In genomic region chr7:16405516-16406351, GRCm38 (mm10) we compare ENCODE assay signal across 8 mouse cellular contexts. TPM values are rescaled to one million over a fixed set of nuclear protein-coding genes. Genes with fewer than 3 reads are reported as not detected.
A peak's percentile ranks its signal among the peaks of the same experiment; 100 is the strongest.
DNase-seq lines count a peak whose midpoint lies in the region; ATAC-seq and TF ChIP-seq lines count a peak whose summit lies in the region.

No protein-coding gene starts in this region.

- no peak overlapping the region for H3K4me3 ChIP-seq in C2C12 (ENCODE audit: insufficient read depth, poor library complexity, severe bottlenecking)
- peak overlapping the region; percentile 18 for H3K4me3 ChIP-seq in heart, embryonic 15.5 days
- no peak overlapping the region for H3K4me3 ChIP-seq in kidney, postnatal 0 days (replicated peaks; ENCODE audit: low read depth, low read length)
- peak overlapping the region; percentile 4; the same call in 1 of the 2 replicates for H3K4me3 ChIP-seq in neural tube, embryonic 14.5 days (ENCODE audit: low read depth, low read length)

- H3K4me1 ChIP-seq in heart, embryonic 15.5 days (replicated peaks) = peaks cover 37% of the 10 kb centered on the region
- H3K4me1 ChIP-seq in kidney, postnatal 0 days (replicated peaks; ENCODE audit: insufficient read depth, low read length) = peaks cover 25% of the 10 kb centered on the region
- peaks cover 29% of the 10 kb centered on the region for H3K4me1 ChIP-seq in neural tube, embryonic 14.5 days (ENCODE audit: control insufficient read depth, insufficient read depth, low read length)

- H3ac ChIP-seq in C2C12 (ENCODE audit: control insufficient read depth, insufficient read length, low read depth) = peak overlapping the region; percentile 54

- TF ChIP-seq CTCF in C2C12 (IDR thresholded peaks at IDR 0.05; ENCODE audit: control insufficient read depth, insufficient read depth, insufficient read length) = no peak
- no peak for TF ChIP-seq CTCF in kidney, postnatal 0 days (IDR thresholded peaks at IDR 0.05; ENCODE audit: low read depth)

- H3K27me3 ChIP-seq in C2C12 (ENCODE audit: control insufficient read depth, insufficient read depth, insufficient read length) = no peaks in the 10 kb centered on the region
- no peaks in the 10 kb centered on the region for H3K27me3 ChIP-seq in heart, embryonic 15.5 days
- no peaks in the 10 kb centered on the region for H3K27me3 ChIP-seq in kidney, postnatal 0 days (ENCODE audit: insufficient read depth, low read length)
- H3K27me3 ChIP-seq in neural tube, embryonic 14.5 days (ENCODE audit: control insufficient read depth, insufficient read depth, low read length) = no peaks in the 10 kb centered on the region

- H3K9ac ChIP-seq in heart, embryonic 15.5 days = peak overlapping the region; percentile 38; the same call in 1 of the 2 replicates
- H3K9ac ChIP-seq in kidney, postnatal 0 days (ENCODE audit: low read depth, low read length) = no peak overlapping the region
- peak overlapping the region; percentile 42; the same call in 1 of the 2 replicates for H3K9ac ChIP-seq in neural tube, embryonic 14.5 days (replicated peaks; ENCODE audit: low read depth, low read length)

- no peaks in the 10 kb centered on the region for H3K9me3 ChIP-seq in heart, embryonic 15.5 days (replicated peaks)
- H3K9me3 ChIP-seq in kidney, postnatal 0 days (replicated peaks; ENCODE audit: low read length) = no peaks in the 10 kb centered on the region
- no peaks in the 10 kb centered on the region for H3K9me3 ChIP-seq in neural tube, embryonic 14.5 days (ENCODE audit: control insufficient read depth, low read length)

- H3K36me3 ChIP-seq in C2C12 (ENCODE audit: control insufficient read depth, insufficient read depth) = peaks cover 17% of the 10 kb centered on the region
- no peaks in the 10 kb centered on the region for H3K36me3 ChIP-seq in heart, embryonic 15.5 days
- no peaks in the 10 kb centered on the region for H3K36me3 ChIP-seq in kidney, postnatal 0 days (ENCODE audit: insufficient read depth, low read length)
- H3K36me3 ChIP-seq in neural tube, embryonic 14.5 days (ENCODE audit: control insufficient read depth, insufficient read depth, low read length) = no peaks in the 10 kb centered on the region

- H3K27ac ChIP-seq in heart, embryonic 15.5 days = peak overlapping the region; percentile 96
- H3K27ac ChIP-seq in kidney, postnatal 0 days = peak overlapping the region; percentile 86
- H3K27ac ChIP-seq in neural tube, embryonic 14.5 days (ENCODE audit: low read depth, low read length) = peak overlapping the region; percentile 55

- WGBS in heart, embryonic 15.5 days = 18% methylated on average over 11 of the region's 11 CpGs
- WGBS in kidney, postnatal 0 days = 33% methylated on average over 11 of the region's 11 CpGs
- 68% methylated on average over 11 of the region's 11 CpGs for WGBS in neural tube, embryonic 14.5 days

- H3K4me2 ChIP-seq in heart, embryonic 15.5 days = peak overlapping the region; percentile 55
- peak overlapping the region; percentile 11; the same call in 1 of the 2 replicates for H3K4me2 ChIP-seq in kidney, postnatal 0 days (ENCODE audit: low read length)
- H3K4me2 ChIP-seq in neural tube, embryonic 14.5 days (ENCODE audit: low read depth, low read length) = peak overlapping the region; percentile 34

- peak; percentile 59 for DNase-seq in R1 (ENCODE audit: low read depth, low spot score)
- DNase-seq in fat pad, adult 2 months (ENCODE audit: extremely low read depth, low read depth, low spot score) = peak; percentile 49
- peak; percentile 86 for DNase-seq in kidney, postnatal 0 days (ENCODE audit: low spot score)
- peak; percentile 81 to 88 for DNase-seq in lung, adult 18-20 months
- peak; percentile 62 to 66 for DNase-seq in thymus, postnatal 36 days

- peaks cover 95% of the 10 kb centered on the region for H3K79me2 ChIP-seq in C2C12 (ENCODE audit: control insufficient read depth, insufficient read depth)

- H3K79me3 ChIP-seq in C2C12 (ENCODE audit: low read depth) = peaks cover 67% of the 10 kb centered on the region

- ATAC-seq in heart, embryonic 15.5 days (replicated peaks; ENCODE audit: insufficient number of reproducible peaks, insufficient read depth, low FRiP score, low read depth) = peak; percentile 44
- peak; percentile 71 for ATAC-seq in kidney, postnatal 0 days (replicated peaks; ENCODE audit: low FRiP score, low read depth)
- ATAC-seq in neural tube, embryonic 14.5 days (ENCODE audit: low read depth) = no peak

TF ChIP-seq in C2C12, 6 proteins besides CTCF, POLR2A, EP300 and RAD21:
- no peak for TF ChIP-seq USF1 (IDR thresholded peaks at IDR 0.05; ENCODE audit: low read depth)
- TF ChIP-seq MYOG (IDR thresholded peaks at IDR 0.05; ENCODE audit: control insufficient read depth, extremely low read depth, insufficient read length) = no peak
- TF ChIP-seq MAX (IDR thresholded peaks at IDR 0.05) = no peak
- peak; percentile 61 for TF ChIP-seq MYOD1 (IDR thresholded peaks at IDR 0.05; ENCODE audit: control insufficient read depth, insufficient read length, low read depth)
- no peak for TF ChIP-seq FOSL1 (IDR thresholded peaks at IDR 0.05; ENCODE audit: insufficient read depth, low read length, poor library complexity, severe bottlenecking)
- peak; percentile 55 for TF ChIP-seq CEBPB (IDR thresholded peaks at IDR 0.05; ENCODE audit: low read depth)

RNA-seq across cellular contexts. Expression of gene Zc3h4, which starts 5.0 kb away (rescaled TPM):
- 29.8 TPM for polyA plus RNA-seq in C2C12 (2012; fragmentation: generic; extraction: Trizol)
- 7.9 and 13.2 TPM in 2 replicates for polyA plus RNA-seq in heart, embryonic 15.5 days (2015; fragmentation: Nextera tagmentation; extraction: Ambion mirVana)
- polyA plus RNA-seq in kidney, postnatal 0 days (2015; fragmentation: Nextera tagmentation; extraction: Ambion mirVana) = 9.6 and 10.4 TPM in 2 replicates
- polyA plus RNA-seq in neural tube, embryonic 14.5 days (2014; fragmentation: Nextera tagmentation; extraction: Ambion mirVana) = 15.8 and 18.5 TPM in 2 replicates

RNA-seq across cellular contexts. Expression of gene Sae1, which starts 18.1 kb away (rescaled TPM):
- polyA plus RNA-seq in C2C12 (2012; fragmentation: generic; extraction: Trizol) = 218 TPM
- polyA plus RNA-seq in heart, embryonic 15.5 days (2015; fragmentation: Nextera tagmentation; extraction: Ambion mirVana) = 187 and 209 TPM in 2 replicates
- polyA plus RNA-seq in kidney, postnatal 0 days (2015; fragmentation: Nextera tagmentation; extraction: Ambion mirVana) = 184 and 212 TPM in 2 replicates
- 197 and 245 TPM in 2 replicates for polyA plus RNA-seq in neural tube, embryonic 14.5 days (2014; fragmentation: Nextera tagmentation; extraction: Ambion mirVana)

RNA-seq across cellular contexts. Expression of gene Tmem160, which starts 46.8 kb away (rescaled TPM):
- 81.7 TPM for polyA plus RNA-seq in C2C12 (2012; fragmentation: generic; extraction: Trizol)
- polyA plus RNA-seq in heart, embryonic 15.5 days (2015; fragmentation: Nextera tagmentation; extraction: Ambion mirVana) = 76.1 and 76.3 TPM in 2 replicates
- polyA plus RNA-seq in kidney, postnatal 0 days (2015; fragmentation: Nextera tagmentation; extraction: Ambion mirVana) = 74.2 and 81.9 TPM in 2 replicates
- 62.7 and 70.4 TPM in 2 replicates for polyA plus RNA-seq in neural tube, embryonic 14.5 days (2014; fragmentation: Nextera tagmentation; extraction: Ambion mirVana)

Comparison
In these comparisons a context has a peak if more than half of its experiments do, and no peak if none do; other contexts are left out.
1. H3K4me3 ChIP-seq: peak in heart, embryonic 15.5 days (single experiment) and neural tube, embryonic 14.5 days (single experiment); none in C2C12 (single experiment) and kidney, postnatal 0 days (single experiment).
2. Peak in every context shown above with its lines, with median percentiles within 50 percentile points of each other: DNase-seq, H3K27ac ChIP-seq and H3K4me2 ChIP-seq.